Mouse (Mus musculus): ENCODE measurements around the gene Prmt8.

Prmt8 gene

GRCm38 (mm10) chr6:127769275-127770156, at the start of gene Prmt8:
Prmt8 (minus strand) TSS chr6:127769472.
- DNase-seq (ENCODE audit: low spot score), result no peak

- no peak for DNase-seq (ENCODE audit: low spot score)
Observed at GRCm38 (mm10) chr6:127803046-127803729, 33.9 kb upstream of the Prmt8 start.

- DNase-seq (ENCODE audit: low spot score), result no peak
Observed at GRCm38 (mm10) chr6:127802211-127802610, 32.9 kb upstream of the Prmt8 start.

GRCm38 (mm10) chr6:127790023-127790422, 20.8 kb upstream of the Prmt8 start:
- DNase-seq (ENCODE audit: low spot score), result no peak

GRCm38 (mm10) chr6:127770806-127771205, 1.5 kb upstream of the Prmt8 start:
- no peak for DNase-seq (ENCODE audit: low spot score)

GRCm38 (mm10) chr6:127768621-127769274, 524 bp downstream of the Prmt8 start:
- no peak for DNase-seq (ENCODE audit: low spot score)

- DNase-seq (ENCODE audit: low spot score), result no peak
Observed at GRCm38 (mm10) chr6:127767706-127768493, 1.4 kb downstream of the Prmt8 start.

- no peak for DNase-seq (ENCODE audit: low spot score)
Observed at GRCm38 (mm10) chr6:127767201-127767705, 2.0 kb downstream of the Prmt8 start.

GRCm38 (mm10) chr6:127766641-127767200, 2.6 kb downstream of the Prmt8 start:
- DNase-seq (ENCODE audit: low spot score), result no peak

GRCm38 (mm10) chr6:127766041-127766604, 3.1 kb downstream of the Prmt8 start:
- DNase-seq (ENCODE audit: low spot score), result no peak

GRCm38 (mm10) chr6:127765573-127765972, 3.7 kb downstream of the Prmt8 start:
- no peak for DNase-seq (ENCODE audit: low spot score)

- no peak for DNase-seq (ENCODE audit: low spot score)
Observed at GRCm38 (mm10) chr6:127758264-127758663, 11.0 kb downstream of the Prmt8 start.

- no peak for DNase-seq (ENCODE audit: low spot score)
Observed at GRCm38 (mm10) chr6:127757667-127758167, 11.6 kb downstream of the Prmt8 start.

- DNase-seq (ENCODE audit: low spot score), result no peak
Observed at GRCm38 (mm10) chr6:127756856-127757255, 12.4 kb downstream of the Prmt8 start.

GRCm38 (mm10) chr6:127753228-127753627, 16.0 kb downstream of the Prmt8 start:
- DNase-seq (ENCODE audit: low spot score), result no peak

GRCm38 (mm10) chr6:127752681-127753080, 16.6 kb downstream of the Prmt8 start:
- no peak for DNase-seq (ENCODE audit: low spot score)

- no peak for DNase-seq (ENCODE audit: low spot score)
Observed at GRCm38 (mm10) chr6:127751499-127751898, 17.8 kb downstream of the Prmt8 start.

GRCm38 (mm10) chr6:127748793-127749192, 20.5 kb downstream of the Prmt8 start:
- DNase-seq (ENCODE audit: low spot score), result no peak

- DNase-seq (ENCODE audit: low spot score), result no peak
Observed at GRCm38 (mm10) chr6:127742290-127742689, 27.0 kb downstream of the Prmt8 start.

- no peak for DNase-seq (ENCODE audit: low spot score)
Observed at GRCm38 (mm10) chr6:127741162-127741561, 28.1 kb downstream of the Prmt8 start.

GRCm38 (mm10) chr6:127740711-127741110, 28.6 kb downstream of the Prmt8 start:
- no peak for DNase-seq (ENCODE audit: low spot score)
